Mouse (Mus musculus) mature B cell (primary cell): ENCODE data around the gene Cyba.

Experiments used
- in situ Hi-C: fragments of 300-500 bp; cut with MboI; formaldehyde crosslinking; loops from 2 replicates; pipeline ENCODE4 v1.14.3; 2019

Gene Cyba

DNA sequence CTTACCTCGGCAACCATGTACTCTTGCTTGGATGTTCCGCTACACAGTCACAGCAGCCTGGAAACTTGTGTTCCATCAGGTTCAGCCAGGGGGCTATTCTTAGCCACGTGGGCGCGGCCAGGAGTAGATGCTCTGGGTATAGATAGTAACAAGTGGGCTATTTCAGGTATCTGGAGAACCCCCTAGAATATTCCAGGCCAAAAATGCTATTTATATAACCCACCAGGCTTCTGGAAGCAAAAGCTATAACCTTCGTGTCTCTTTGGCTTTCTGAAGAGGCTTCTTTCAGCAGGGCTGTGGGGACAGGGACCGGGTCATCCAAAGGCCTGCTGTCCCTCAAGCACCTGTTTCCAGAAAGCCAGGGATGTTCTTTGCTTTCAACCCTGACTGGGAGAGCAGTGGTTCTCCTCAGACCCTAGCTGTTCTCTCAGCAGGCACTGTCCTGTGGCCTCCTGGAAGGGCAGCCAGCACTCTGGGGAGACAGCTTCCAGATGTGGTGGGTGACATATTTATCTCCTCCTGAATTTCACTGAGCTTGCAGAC is 18.5 kb upstream of the Cyba start:
- in situ Hi-C loops = no loop called here

DNA sequence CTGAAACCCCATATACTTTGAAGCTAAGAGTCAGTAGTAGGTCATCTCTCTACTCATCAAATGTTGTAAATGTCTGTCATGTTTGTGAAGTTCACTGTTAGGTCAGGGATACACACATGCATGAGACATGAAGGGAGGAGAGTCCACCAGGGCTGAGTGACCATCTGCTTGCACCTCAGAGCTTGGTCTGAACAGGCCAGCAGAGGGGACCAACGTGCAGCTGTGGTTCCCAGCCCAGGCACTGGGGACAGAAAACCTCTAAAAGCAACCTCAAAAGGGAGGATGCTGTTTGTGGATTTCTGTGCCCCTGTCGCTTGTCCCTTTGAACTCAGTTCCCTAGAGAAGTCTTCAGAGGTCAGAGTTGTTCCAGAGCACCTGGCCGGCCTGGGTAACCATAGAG is 12.5 kb upstream of the Cyba start:
- in situ Hi-C loops = no loop called here

DNA sequence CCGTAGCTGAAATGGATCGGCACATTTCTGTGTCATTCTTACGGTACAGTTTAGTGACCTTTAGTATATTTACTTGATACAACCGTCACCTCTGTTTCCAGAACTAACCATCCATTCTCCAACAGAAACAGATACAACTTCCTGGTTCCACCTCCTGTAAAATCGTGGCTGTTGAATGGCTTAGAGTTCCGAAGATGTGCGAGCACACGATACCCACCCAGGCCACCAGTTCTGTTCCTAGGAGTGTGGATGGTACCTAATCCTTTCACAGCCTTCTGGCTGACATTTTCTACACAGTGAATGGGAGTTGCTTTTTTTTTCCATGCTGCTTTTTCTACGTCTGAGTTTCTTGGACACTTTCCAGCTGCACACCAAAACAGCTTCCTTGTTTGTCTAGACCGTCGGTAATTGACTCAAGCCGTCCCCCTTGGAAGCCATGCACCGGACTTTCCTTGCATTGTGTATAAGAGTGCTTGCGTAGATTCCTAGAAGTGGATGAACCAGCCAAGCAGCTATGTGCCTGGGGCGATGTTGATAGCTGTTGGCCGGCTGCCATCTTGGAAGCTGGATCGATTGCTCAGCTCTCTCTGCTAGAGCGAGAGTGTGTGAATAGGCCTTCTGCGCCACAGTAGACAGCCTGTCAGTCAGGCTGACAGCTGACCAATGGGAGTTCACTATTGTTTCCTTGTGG is 11.5 kb upstream of the Cyba start:
- in situ Hi-C loops = no loop called here

DNA sequence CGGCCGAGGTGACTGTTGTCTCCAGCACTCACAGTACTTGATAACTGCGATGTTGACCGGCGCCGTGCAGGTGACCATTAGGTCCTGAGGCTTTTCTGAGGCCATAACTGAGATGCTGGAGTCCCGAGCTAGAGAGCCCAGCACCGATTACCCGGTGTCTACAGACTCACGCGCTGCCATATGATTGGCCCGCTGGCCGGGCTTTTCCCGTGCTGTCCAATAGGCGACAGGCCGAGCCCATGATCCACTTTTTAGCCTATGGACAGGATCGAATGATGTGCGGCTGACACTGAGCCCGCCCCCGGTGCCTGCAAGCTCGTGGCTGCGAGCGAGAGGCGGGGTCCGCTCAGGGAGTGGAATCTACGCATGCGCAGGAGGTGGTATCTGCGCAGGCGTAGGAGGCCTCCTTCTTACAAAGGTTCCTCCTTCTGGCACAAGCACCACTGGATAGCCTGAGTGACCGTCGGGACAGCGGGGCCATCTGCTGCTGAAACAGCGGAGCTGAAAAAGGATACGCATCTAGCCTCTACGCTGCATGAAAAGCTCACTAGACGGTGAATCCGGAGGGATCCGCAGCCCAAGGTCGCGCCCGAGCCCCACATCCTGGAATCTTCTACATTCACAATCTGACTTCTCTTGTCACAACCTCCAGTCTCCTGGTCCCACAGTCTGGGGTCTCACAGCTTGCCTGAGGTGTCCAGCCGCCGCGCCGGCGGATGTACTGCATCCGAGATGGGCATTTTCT is 10.7 kb upstream of the Cyba start, which contains the start of gene Mvd:
Gene Mvd (minus strand): TSS at position 161 of the 745 bp plus-strand sequence.
- in situ Hi-C loops = no loop called here

DNA sequence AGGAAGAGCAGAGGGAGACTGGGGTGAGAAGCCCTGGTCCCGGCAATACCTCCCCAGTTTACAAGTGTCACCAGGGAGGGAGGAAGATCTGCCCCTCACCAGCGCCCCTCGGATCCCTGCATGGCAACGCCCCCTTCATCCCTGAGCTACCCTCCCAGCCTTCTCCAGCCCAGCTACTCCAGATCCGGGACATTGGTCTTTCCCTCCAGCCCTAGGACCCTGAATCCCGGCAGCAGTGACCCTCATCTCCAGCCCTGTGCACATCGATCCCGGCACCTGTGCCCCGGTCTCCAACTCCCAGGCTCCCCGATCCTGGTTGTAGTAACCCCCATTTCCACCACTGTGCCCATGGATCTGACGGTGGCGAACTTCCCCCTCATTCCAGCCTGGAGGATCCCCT is 10.1 kb upstream of the Cyba start:
- in situ Hi-C loops = no loop called here

DNA sequence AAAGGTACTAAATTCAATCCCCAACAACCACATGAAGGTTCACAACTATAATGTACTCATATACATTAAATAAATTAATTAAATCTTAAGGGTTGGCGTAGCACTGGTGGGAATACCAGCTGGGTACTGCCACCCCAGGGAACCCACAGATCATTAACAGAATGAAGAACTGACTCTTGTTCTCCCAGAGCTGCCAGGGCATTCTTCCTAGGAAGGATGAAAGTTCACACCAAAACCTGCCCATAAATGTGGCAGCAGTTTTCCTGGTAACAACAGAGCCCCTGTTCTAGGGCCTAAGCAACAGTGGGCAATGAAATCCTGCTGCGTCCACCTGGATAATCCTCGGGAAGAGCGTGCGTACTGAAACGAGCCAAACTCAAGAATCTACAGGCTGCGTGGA is 9.6 kb upstream of the Cyba start:
- in situ Hi-C loops = no loop called here

DNA sequence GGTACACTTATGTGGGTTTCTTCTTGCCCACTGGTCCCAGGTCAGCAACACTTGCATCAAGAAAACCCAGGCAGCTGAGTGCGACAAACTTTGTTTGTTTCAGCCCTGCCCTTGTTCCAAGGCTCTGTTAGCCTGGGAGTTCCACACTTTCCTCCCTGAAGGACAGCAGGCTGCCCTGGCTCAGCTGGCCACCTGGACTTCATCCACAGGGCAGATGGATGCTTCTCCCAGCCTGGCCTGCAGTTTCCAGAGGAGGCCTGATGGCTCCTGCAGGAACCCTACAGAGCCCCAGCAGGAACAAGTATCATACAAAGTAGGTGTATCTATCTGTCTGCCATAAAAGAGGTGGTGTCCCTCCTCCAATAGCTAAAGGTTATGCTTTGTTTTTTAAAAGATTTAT is 8.6 kb upstream of the Cyba start:
- in situ Hi-C loops = no loop called here

DNA sequence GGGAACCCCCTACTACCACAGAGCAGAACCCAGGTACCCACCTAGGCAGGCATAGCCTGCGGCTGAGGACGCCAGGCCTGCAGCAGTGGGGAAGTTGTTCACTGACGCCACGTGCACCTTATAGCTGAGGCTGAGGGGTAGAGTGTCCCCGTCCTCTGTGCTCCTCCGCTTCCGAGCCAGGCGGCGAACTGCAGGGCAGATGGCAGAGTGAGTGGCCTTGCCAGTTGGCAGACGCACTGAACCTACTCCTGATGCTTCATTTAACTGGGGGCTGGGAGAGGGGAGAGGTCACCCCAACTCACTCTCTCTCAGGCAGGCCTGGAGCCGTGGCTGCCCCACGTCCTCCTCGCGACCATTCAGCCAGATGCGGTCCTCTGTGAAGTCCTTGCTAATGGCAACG is 6.6 kb upstream of the Cyba start:
- in situ Hi-C loops = no loop called here

DNA sequence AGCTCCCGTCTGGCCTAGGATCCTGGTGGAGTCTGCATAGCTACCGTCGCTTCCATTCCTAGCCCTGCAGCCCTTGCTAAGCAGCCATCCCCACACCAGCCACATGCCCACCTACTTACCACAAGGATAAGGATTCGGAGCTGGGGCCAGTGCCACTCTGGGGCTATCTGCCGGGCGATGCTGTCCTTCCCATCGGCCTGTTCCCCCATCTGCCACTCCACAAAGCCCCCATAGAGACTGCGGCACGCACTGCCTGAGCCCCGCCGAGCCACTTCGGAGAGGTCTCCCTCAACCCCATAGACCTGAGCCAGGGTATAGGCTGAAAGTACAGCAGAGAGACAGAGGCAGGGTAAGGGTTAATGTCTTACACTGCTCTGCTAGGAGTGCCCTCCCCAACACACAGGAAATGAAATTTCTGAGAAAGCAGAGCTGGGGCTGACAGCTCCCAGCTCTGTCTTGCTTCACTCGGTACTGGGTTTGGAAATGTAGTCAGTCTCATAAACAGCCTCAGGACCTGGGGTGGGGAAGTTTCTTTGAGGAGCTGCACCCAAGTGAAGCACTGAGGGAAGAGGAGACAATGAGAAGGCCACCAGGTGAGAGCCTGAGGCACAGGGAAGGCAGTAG is 5.1 kb upstream of the Cyba start:
- in situ Hi-C loops = no loop called here

DNA sequence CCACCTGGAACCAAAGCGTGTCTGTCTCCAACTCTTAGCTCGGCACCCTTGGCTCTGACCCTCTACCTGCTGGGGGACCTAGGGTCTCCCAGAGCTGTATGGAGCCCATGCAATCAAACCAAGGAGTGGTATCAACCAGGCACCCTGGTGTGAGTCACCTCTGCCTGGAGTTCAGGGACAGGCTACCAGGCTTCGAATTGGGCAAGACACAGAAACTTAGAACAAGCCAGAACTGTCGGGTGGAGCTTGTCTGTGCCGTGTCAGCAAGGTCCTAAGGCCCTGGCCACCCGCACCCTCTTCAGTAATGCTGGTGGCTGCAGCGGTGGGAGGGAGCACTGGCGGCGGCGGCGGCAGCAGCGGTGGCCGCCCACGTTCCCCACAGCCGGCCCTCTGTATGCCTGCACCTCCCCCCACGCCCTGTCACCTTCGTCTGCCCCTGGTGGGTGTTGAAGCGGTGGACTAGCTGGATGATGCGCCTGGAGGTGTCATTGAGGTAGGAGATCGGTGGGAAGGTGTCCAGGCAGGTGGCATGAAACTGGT is 3.9 kb upstream of the Cyba start:
- in situ Hi-C loops = no loop called here

DNA sequence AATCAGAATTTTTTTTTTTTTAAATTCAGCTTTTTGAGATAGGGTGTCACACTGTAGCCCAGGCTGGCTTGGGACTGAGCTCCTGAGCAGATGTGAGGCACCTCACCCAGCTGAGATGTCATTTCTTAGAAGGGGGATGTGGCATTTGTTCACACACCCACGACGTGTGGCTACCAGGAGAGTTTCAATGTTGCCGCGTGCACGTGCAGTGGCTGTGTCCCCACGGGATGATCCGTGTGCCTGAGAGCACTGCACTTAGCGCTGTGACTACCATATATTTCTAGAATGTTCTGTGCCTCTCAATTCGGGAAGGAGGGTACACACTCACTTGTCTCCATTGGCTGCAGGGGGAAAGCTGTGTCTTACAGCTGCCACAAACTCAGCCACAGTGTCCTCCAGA is 3.4 kb upstream of the Cyba start:
- in situ Hi-C loops = no loop called here

DNA sequence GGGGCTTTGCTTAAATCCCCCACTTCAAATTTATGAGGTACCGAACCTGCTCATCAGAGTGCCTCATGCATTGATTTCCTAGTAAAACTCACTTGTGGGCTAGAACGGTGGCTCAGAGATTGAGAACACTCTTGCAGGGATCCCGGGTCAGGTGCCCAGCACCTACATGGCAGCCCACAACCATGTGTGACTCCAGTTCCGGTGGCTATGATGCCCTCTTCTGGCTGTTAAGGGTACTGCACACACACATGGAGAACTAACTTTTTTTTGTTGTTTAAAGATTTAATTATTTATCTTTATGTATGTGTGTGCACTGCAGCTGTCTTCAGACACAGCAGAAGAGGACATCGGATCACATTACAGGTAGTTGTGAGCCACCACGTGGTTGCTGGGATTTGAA is 2.6 kb upstream of the Cyba start:
- in situ Hi-C loops = no loop called here

DNA sequence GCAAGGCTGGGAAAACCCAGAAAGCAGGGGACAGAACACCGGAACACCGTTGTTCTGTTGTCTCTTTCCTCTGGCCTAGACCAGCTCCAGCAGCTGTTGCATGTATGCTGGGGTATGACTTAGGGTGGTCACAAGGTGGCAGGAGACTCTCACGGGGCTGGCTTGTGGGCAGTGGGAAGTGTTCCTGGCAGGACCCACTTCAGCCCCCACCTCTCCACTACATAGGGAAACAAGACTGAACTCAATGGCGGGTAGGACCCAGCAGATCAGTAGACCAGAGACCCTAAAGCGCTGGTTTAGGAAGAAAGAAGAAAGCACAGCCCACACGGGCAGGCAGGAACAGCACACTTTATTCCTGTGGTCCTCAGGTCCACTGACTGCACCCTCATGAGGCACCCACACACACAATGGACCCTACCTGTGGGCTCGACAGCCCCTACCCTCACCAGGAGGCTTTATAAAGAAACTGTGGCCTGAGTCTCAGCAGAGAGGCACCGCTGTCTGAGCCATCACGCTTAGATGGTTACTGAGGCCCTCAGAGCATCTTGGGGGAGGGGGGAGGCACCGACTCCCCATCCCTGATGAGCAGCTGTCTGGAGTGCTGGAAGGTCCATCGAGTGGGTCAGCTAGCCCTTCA is 657 bp upstream of the Cyba start:
- in situ Hi-C loops = no loop called here

DNA sequence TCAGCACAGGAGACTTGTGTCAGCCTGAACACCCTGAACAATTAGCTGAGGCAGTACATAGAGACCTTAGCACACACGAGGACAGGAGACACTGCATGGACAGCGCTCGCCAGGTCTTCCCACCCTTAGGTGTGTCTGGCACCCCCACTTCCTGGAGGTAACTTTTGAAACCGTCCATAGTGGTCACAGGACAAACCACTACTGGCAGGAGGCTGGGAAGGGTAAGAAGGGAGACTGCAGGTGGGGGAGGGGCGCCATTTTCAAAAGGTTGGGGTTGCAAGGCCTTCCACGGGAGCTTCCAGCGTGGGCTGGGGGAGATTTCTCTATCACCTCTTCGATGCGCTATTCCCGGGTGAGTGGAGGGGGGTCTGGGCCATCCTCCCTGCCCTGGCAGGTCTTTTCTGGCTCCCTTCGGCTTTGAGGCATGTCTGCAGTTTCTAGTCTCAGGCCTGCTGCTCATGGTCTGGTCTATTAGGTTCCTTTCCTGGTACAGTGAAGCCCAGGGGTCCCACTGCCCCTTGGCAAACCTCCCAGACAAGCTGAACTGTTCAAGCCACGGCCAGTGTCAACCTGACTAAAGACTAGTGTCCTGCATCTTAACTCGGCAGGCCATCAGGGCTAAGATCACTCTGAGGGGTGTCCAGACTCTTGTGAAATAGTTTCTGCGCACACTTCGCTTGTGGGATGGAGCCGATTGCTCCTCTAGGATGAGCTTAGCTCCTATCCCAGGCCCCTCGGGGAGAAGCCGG is 862 bp downstream of the Cyba start:
- in situ Hi-C loops = no loop called here

DNA sequence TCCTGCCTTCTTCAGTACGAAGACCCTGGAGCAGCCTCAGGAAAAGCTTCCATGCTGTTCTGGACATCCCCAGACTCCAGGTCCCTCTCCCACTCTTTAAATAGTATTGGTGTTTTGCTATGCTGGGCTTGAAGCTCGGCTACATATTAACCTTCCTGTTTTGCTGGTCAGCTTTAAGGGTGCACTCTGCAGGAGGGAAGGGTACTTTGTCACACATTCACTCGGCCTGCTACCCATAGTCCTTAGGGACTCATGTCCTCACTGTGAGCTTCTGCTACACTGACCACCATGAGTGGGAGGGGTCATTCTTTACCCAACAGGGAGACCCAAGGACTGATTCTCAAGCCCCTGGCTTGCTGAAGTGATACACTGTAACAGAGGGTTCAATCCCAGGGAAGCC is 2.1 kb downstream of the Cyba start:
- in situ Hi-C loops = no loop called here

DNA sequence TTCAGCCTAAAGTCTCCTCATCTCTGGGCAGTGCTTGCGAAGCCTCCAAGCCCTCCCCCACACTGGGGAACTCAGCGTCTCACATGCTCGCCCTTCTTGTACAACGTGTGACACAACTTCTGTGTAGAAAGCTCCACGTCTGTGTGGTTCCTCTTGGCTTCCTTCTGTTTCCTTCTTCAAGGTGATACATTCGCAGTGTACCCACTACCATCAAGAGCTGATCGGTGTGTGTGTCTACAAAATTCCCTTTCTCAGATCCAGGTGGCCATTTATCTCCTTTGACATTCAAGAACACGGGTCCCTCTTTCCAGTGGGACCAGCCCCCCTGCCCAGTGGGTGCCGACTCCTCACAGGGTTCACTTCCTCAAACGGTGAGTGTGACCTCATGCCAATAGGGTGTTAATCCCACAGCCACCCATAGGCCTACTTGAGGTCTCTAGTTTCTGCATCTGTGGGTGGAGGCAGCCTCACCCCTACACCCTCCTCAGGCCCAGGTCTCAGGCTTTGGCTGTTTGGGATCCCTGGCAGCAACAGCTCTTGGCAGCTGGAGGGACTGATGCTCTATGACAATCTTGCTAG is 2.6 kb downstream of the Cyba start:
- in situ Hi-C loops = no loop called here

DNA sequence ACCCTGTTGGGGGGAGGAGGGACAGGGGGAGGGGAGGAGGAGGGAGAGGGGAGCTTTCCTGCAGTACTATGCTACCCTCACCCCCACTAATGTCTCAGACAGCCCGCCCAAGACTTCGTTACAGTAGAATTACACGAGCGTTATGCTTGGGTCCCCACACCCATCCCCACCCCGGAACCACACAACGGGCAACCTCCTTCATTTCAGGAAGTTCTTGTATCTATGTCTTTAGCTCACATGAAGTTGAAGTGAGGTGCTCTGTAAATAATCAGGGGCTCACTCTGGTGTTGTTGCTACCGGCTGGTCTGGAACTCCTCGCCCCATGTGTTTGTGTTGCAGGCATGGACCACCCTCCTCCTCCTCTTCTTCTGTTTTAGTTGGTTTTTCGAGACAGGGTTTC is 4.6 kb downstream of the Cyba start:
- in situ Hi-C loops = no loop called here

DNA sequence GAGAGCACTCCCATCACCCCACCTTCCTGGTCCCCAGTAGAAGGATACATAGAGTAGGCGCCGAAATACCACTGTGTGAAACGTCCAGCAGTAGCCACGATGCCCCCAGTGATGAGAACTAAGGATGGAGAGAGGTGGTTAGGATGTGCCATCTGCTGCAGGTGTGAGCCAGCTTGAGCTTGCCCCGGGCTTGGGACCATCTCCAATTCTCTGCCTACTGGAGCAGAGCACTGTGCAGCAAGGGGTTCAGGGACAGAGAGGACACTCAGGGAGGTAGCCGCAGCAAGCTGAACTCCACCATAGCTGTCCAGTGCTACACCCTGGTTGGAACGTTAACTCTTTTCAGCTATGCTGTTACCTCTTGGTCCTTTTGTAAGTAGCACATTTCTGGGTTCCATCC is 5.1 kb downstream of the Cyba start:
- in situ Hi-C loops = no loop called here

DNA sequence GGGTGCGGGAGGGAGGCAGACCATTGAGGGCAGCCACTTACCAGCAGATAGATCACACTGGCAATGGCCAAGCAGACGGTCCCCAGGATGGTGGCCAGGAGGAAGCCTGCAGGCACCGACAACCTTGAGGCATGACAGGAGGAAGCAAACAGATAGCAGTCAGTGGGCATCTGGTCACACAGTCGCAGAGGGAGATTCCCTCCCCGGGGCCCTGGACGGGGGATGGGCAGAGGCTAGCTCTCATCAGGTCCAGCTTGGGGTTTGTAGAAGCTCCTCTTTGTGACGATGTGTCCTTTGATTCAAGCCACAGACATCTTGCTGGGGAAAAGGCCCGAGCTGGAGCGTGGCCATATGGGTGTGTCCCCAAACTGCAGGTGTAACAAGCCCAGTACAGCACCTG is 6.6 kb downstream of the Cyba start:
- in situ Hi-C loops = no loop called here

DNA sequence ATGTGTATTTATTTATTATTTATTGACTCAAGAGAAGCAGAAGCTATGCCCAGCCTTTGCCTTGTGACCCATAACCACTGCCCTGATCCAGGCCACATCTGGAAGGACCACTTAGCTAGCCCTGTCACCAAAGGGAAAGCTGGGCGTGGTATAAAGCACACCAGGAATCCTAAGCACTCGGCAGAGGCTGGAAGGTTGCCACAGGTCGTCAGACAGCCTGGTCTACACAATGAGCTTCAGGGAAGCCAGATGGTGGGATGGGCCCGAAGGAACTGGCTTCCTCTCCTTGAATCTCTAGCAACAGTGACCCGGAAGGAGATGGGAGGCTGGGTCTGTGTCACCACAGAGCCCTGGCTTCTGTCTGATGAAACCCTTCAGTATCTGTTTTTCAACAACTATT is 9.1 kb downstream of the Cyba start:
- in situ Hi-C loops = no loop called here

DNA sequence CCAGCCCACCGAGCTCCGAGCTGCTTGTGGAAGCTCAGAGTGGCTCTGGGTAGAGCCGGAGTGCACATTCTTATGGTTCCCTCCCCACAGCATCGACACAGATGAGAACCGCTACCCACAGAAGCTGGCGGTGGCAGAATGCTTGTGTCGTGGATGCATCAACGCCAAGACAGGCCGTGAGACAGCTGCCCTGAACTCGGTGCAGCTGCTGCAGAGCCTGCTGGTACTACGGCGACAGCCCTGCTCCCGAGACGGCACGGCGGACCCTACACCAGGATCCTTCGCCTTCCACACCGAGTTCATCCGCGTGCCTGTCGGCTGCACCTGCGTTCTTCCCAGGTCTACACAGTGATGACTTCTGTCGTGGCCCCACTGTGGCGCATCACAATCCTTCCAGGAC is 9.5 kb downstream of the Cyba start:
- in situ Hi-C loops = no loop called here
